Comparison of ENCODE assay signal across 8 mouse cellular contexts in the genomic region with DNA sequence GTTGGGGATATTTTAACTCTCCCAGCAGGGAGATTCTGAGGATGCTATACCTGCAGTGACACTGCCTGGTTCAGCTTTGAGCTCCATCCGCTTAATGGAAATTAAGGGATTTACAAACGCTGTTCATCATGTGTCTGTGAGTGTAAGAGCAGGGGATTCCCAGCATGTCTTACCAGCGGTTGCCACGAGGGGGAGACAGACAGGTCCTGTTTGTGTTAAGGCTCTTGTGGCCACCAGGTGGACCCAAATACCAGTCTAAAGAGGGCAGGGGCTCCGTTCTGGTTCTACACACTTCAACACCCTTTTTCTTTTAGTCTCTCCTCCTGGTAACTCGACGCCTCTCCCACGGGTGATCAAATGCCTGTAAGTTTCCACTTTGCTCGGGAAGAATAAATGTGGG. TPM values are rescaled to one million over a fixed set of nuclear protein-coding genes. Genes with fewer than 3 reads are reported as not detected.
DNase-seq lines count a peak whose midpoint lies in the region; ATAC-seq lines count a peak whose summit lies in the region.

No protein-coding gene starts in this region.

- no peak overlapping the region for H3K4me3 ChIP-seq in heart, embryonic 14.5 days (ENCODE audit: control insufficient read depth in 1 of 2, insufficient read depth in 1 of 2, low read depth in 1 of 2, low read length in 2 of 2)
- no peak overlapping the region for H3K4me3 ChIP-seq in liver, embryonic 11.5 days (ENCODE audit: low read depth, low read length)
- H3K4me3 ChIP-seq in stomach, embryonic 15.5 days (replicated peaks): no peak overlapping the region

- H3K4me1 ChIP-seq in heart, embryonic 14.5 days (ENCODE audit: control insufficient read depth in 2 of 2, insufficient read depth in 2 of 2, low read length in 2 of 2): peaks cover 0 to 4% of the 10 kb centered on the region in 2 experiments; a peak in 1 of 4 replicates
- H3K4me1 ChIP-seq in liver, embryonic 11.5 days (replicated peaks; ENCODE audit: control insufficient read depth, insufficient read depth, low read length): no peaks in the 10 kb centered on the region
- no peaks in the 10 kb centered on the region for H3K4me1 ChIP-seq in stomach, embryonic 15.5 days

- H3K9me3 ChIP-seq in heart, embryonic 14.5 days (ENCODE audit: control insufficient read depth, low read length): peaks cover 8% of the 10 kb centered on the region; the same call in 1 of the 2 replicates
- H3K9me3 ChIP-seq in liver, embryonic 11.5 days (ENCODE audit: control insufficient read depth, low read length): peaks cover 4% of the 10 kb centered on the region; the same call in 1 of the 2 replicates
- peaks cover 2% of the 10 kb centered on the region; the same call in 1 of the 2 replicates for H3K9me3 ChIP-seq in stomach, embryonic 15.5 days

- peak; percentile 82 for ATAC-seq in erythroid progenitor cell, adult 5-6 weeks (replicated peaks; ENCODE audit: low FRiP score, poor library complexity, severe bottlenecking)
- ATAC-seq in heart, embryonic 14.5 days (ENCODE audit: insufficient number of reproducible peaks, insufficient read depth, low FRiP score, low read depth): peak; percentile 38; the same call in 1 of the 2 replicates
- ATAC-seq in liver, embryonic 11.5 days (replicated peaks; ENCODE audit: low FRiP score): peak; percentile 71
- peak; percentile 67; the same call in 1 of the 2 replicates for ATAC-seq in stomach, embryonic 15.5 days (ENCODE audit: insufficient read depth, low FRiP score, low read depth)

- H3K27ac ChIP-seq in heart, embryonic 14.5 days (replicated peaks in 1 of 2; ENCODE audit: control insufficient read depth in 1 of 2, insufficient read depth in 1 of 2, low read depth in 2 of 2, low read length in 2 of 2): no peak overlapping the region
- no peak overlapping the region for H3K27ac ChIP-seq in liver, embryonic 11.5 days (ENCODE audit: low read depth, low read length)
- no peak overlapping the region; the same call in 1 of the 2 replicates for H3K27ac ChIP-seq in stomach, embryonic 15.5 days

- H3K9ac ChIP-seq in heart, embryonic 14.5 days (ENCODE audit: low read length): no peak overlapping the region
- no peak overlapping the region for H3K9ac ChIP-seq in liver, embryonic 11.5 days (ENCODE audit: low read depth, low read length)
- no peak overlapping the region for H3K9ac ChIP-seq in stomach, embryonic 15.5 days

- H3K27me3 ChIP-seq in heart, embryonic 14.5 days (ENCODE audit: control insufficient read depth, insufficient read depth, low read length): no peaks in the 10 kb centered on the region
- H3K27me3 ChIP-seq in liver, embryonic 11.5 days (replicated peaks; ENCODE audit: control insufficient read depth, insufficient read depth, low read length): no peaks in the 10 kb centered on the region
- H3K27me3 ChIP-seq in stomach, embryonic 15.5 days (replicated peaks): no peaks in the 10 kb centered on the region

- no peak overlapping the region for H3K4me2 ChIP-seq in heart, embryonic 14.5 days (ENCODE audit: low read length)
- H3K4me2 ChIP-seq in liver, embryonic 11.5 days: no peak overlapping the region
- H3K4me2 ChIP-seq in stomach, embryonic 15.5 days: no peak overlapping the region

- 3% methylated on average over 9 of the region's 9 CpGs for WGBS in heart, embryonic 14.5 days
- 5% methylated on average over 9 of the region's 9 CpGs for WGBS in liver, embryonic 11.5 days
- WGBS in stomach, embryonic 15.5 days: 1% methylated on average over 9 of the region's 9 CpGs

- H3K36me3 ChIP-seq in heart, embryonic 14.5 days (ENCODE audit: control insufficient read depth, insufficient read depth, low read length): no peaks in the 10 kb centered on the region
- H3K36me3 ChIP-seq in liver, embryonic 11.5 days (ENCODE audit: control insufficient read depth, insufficient read depth, low read length): no peaks in the 10 kb centered on the region
- H3K36me3 ChIP-seq in stomach, embryonic 15.5 days: no peaks in the 10 kb centered on the region

- peak; percentile 90 for DNase-seq in CD4-positive helper T cell, adult 2 months (ENCODE audit: low read depth, low spot score)
- DNase-seq in brain, adult 2 months (ENCODE audit: low read depth, low spot score): peak; percentile 97
- peak; percentile 95 for DNase-seq in kidney, postnatal 10 days
- peak; percentile 88 for DNase-seq in liver, embryonic 11.5 days (ENCODE audit: low spot score)
- peak; percentile 98 for DNase-seq in neural tube, embryonic 10.5 days (ENCODE audit: extremely low spot score, low spot score)

RNA-seq across cellular contexts. Expression of gene Atp23, which starts 17.9 kb away (rescaled TPM):
- total RNA-seq in erythroid progenitor cell, adult 5-6 weeks (2015; ENCODE audit: low replicate concordance): 3.6 TPM in 1 of 2 replicates, not detected in the other
- total RNA-seq in erythroid progenitor cell, adult 5-6 weeks (2017; ENCODE audit: low replicate concordance): 0.51 and 1.7 TPM in 2 replicates
- polyA plus RNA-seq in heart, embryonic 14.5 days (2014; fragmentation: Nextera tagmentation; extraction: Ambion mirVana): 9.4 and 10.0 TPM in 2 replicates
- polyA plus RNA-seq in liver, embryonic 11.5 days (2014; fragmentation: Nextera tagmentation; extraction: Ambion mirVana): 21.4 and 21.8 TPM in 2 replicates
- 17.9 and 18.2 TPM in 2 replicates for polyA plus RNA-seq in stomach, embryonic 15.5 days (2015; fragmentation: Nextera tagmentation; extraction: Ambion mirVana)

RNA-seq across cellular contexts. Expression of gene Ctdsp2, which starts 59.5 kb away (rescaled TPM):
- total RNA-seq in erythroid progenitor cell, adult 5-6 weeks (2015; ENCODE audit: low replicate concordance): 18.0 and 19.7 TPM in 2 replicates
- total RNA-seq in erythroid progenitor cell, adult 5-6 weeks (2017; ENCODE audit: low replicate concordance): 8.5 and 10.3 TPM in 2 replicates
- 60.4 and 64.4 TPM in 2 replicates for polyA plus RNA-seq in heart, embryonic 14.5 days (2014; fragmentation: Nextera tagmentation; extraction: Ambion mirVana)
- polyA plus RNA-seq in liver, embryonic 11.5 days (2014; fragmentation: Nextera tagmentation; extraction: Ambion mirVana): 37.4 and 42.2 TPM in 2 replicates
- 57.0 and 63.2 TPM in 2 replicates for polyA plus RNA-seq in stomach, embryonic 15.5 days (2015; fragmentation: Nextera tagmentation; extraction: Ambion mirVana)
